Mouse (Mus musculus) MEL (cell line): ENCODE measurements around the gene Cwc25.

Experiments used
- CTCF ChIP-seq, 3 experiments: IDR thresholded peaks in 2 of 3; conservative IDR thresholded peaks in 1 of 3; 2 replicates each; pipeline ENCODE4 v1.5.1; 2011 to 2012; ENCODE audit warnings: low read length in 3 of 3, low read depth in 2 of 3, mild to moderate bottlenecking in 2 of 3, improper control_type of control experiment in 1 of 3, inconsistent platforms in 1 of 3, mixed read lengths in 1 of 3, moderate library complexity in 1 of 3; ENCODE audit not compliant: control insufficient read depth in 1 of 3, insufficient read depth in 1 of 3, poor library complexity in 1 of 3, severe bottlenecking in 1 of 3
- EP300 ChIP-seq, 2 experiments: IDR thresholded peaks; 2 replicates each; pipeline ENCODE4 v1.6.1; 2011; ENCODE audit warnings: improper control_type of control experiment in 2 of 2, low read length in 2 of 2, low read depth in 1 of 2, mild to moderate bottlenecking in 1 of 2
- JUND ChIP-seq: IDR thresholded peaks from 2 replicates; pipeline ENCODE4 v1.6.1; 2011; ENCODE audit warnings: low read depth, mild to moderate bottlenecking, improper control_type of control experiment, low read length
- MAFK ChIP-seq: IDR thresholded peaks from 2 replicates; pipeline ENCODE4 v1.6.1; 2011; ENCODE audit warnings: low read depth, mild to moderate bottlenecking, low read length, improper control_type of control experiment, borderline replicate concordance
- MAX ChIP-seq: IDR thresholded peaks from 2 replicates; pipeline ENCODE4 v1.6.1; 2011; ENCODE audit warnings: low read length, improper control_type of control experiment
- MAZ ChIP-seq: IDR thresholded peaks from 2 replicates; pipeline ENCODE4 v1.6.1; 2012; ENCODE audit warnings: low read depth, mild to moderate bottlenecking, inconsistent platforms, low read length, improper control_type of control experiment
- MEF2A ChIP-seq: IDR thresholded peaks from 2 replicates; pipeline ENCODE4 v1.6.1; 2014; ENCODE audit warnings: low read depth, mild to moderate bottlenecking, inconsistent platforms, low read length, improper control_type of control experiment; ENCODE audit not compliant: poor library complexity, insufficient replicate concordance, severe bottlenecking; ENCODE audit errors: extremely low read depth
- MXI1 ChIP-seq: IDR thresholded peaks from 2 replicates; pipeline ENCODE4 v1.6.1; 2011; ENCODE audit warnings: mild to moderate bottlenecking, low read depth, low read length, improper control_type of control experiment
- POLR2A ChIP-seq, 2 experiments: IDR thresholded peaks; 2 replicates each; pipeline ENCODE4 v1.6.1; 2011 to 2012; ENCODE audit warnings: low read length in 2 of 2, mild to moderate bottlenecking in 2 of 2, control low read depth in 1 of 2, improper control_type of control experiment in 1 of 2, low read depth in 1 of 2, moderate library complexity in 1 of 2; ENCODE audit not compliant: control insufficient read depth in 1 of 2, insufficient read depth in 1 of 2, poor library complexity in 1 of 2
- POLR2AphosphoS2 ChIP-seq: IDR thresholded peaks from 2 replicates; pipeline ENCODE4 v1.6.1; 2011; ENCODE audit warnings: low read length, improper control_type of control experiment
- RAD21 ChIP-seq: IDR thresholded peaks from 2 replicates; pipeline ENCODE4 v1.6.1; 2011; ENCODE audit warnings: mild to moderate bottlenecking, low read depth, low read length, improper control_type of control experiment
- SMC3 ChIP-seq: IDR thresholded peaks from 2 replicates; pipeline ENCODE4 v1.6.1; 2011; ENCODE audit warnings: low read depth, low read length, improper control_type of control experiment
- USF1 ChIP-seq: IDR thresholded peaks from 2 replicates; pipeline ENCODE4 v1.6.1; 2014; ENCODE audit warnings: low read depth, mild to moderate bottlenecking, inconsistent platforms, low read length, improper control_type of control experiment, moderate library complexity
- ZKSCAN1 ChIP-seq: IDR thresholded peaks from 2 replicates; pipeline ENCODE4 v1.6.1; 2012; ENCODE audit warnings: low read depth, mild to moderate bottlenecking, inconsistent platforms, low read length, improper control_type of control experiment, moderate library complexity

DNA sequence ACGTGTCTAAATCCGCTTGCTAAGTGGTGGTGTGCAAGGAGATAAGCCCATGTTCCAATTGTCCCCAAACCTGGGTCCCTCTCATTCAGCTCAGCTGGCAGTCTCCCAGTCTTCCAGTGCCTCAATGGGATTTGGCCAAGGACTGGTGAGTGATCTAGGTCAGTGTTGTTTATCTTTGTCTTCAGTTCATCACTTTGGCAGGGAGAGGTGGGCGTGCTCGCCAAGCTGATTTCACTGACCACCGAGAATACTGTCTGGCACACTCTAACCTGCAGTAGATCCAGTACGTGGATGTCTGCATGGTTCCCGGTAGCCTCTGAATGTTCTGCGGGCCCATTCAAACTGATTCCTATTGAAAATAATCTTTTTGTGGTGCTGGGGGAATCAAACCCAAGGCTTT is 52.5 kb downstream of the Cwc25 start:
- TF ChIP-seq RAD21 (no peak), CTCF (IDR thresholded peaks at IDR 0.05 in 2 of 3, conservative IDR thresholded peaks at IDR 0.05 in 1 of 3; ENCODE audit: control insufficient read depth in 1 of 3, insufficient read depth in 1 of 3, low read depth in 2 of 3, low read length in 3 of 3, poor library complexity in 1 of 3, severe bottlenecking in 1 of 3) (no peak), MXI1 (no peak), POLR2A (IDR thresholded peaks at IDR 0.05; ENCODE audit: control insufficient read depth in 1 of 2, insufficient read depth in 1 of 2, low read depth in 1 of 2, low read length in 2 of 2, poor library complexity in 1 of 2) (no peak), MAX (no peak), ZKSCAN1 (no peak), MAFK (no peak), EP300 (IDR thresholded peaks at IDR 0.05; ENCODE audit: low read depth in 1 of 2, low read length in 2 of 2) (no peak), MAZ (no peak), JUND (no peak), SMC3 (no peak), MEF2A (no peak), POLR2AphosphoS2 (peak; percentile 75; the same call in 1 of the 2 replicates), USF1 (no peak)
